Mouse (Mus musculus) megakaryocyte progenitor cell, adult 5-6 weeks (primary cell): ENCODE results near the gene Pip4k2a. TPM values are rescaled to one million over a fixed set of nuclear protein-coding genes. Genes with fewer than 3 reads are reported as not detected.

Experiments
- ATAC-seq: replicated peaks from 2 replicates; pipeline ENCODE4 v1.8.0; 2016; ENCODE audit warnings: mild to moderate bottlenecking, moderate TSS enrichment, inconsistent platforms; ENCODE audit not compliant: poor library complexity
- total RNA-seq, 2 experiments: library from RNA; stranded (forward) in 1 of 2; stranded (reverse) in 1 of 2; fragments of 157-497, 149-512 nt in 1 of 2; fragments of 200-1000 nt in 1 of 2; gene quantifications; 2 replicates each; pipeline versions ENCODE4 v1.2.3 to v1.2.4; 2015 to 2017

Gene Pip4k2a
- total RNA-seq, 2 experiments from 2014 or later = 23.5 to 47.3 TPM

GRCm38 (mm10) chr2:18957459-18957858, 40.5 kb downstream of the Pip4k2a start:
- ATAC-seq = no peak

GRCm38 (mm10) chr2:18956945-18957344, 41.0 kb downstream of the Pip4k2a start:
- ATAC-seq = no peak

GRCm38 (mm10) chr2:18956424-18956823, 41.5 kb downstream of the Pip4k2a start:
- ATAC-seq = no peak

GRCm38 (mm10) chr2:18955671-18956070, 42.3 kb downstream of the Pip4k2a start:
- ATAC-seq = 0 out of 2 replicates have a peak, but pooled peaks have one; percentile 3

- ATAC-seq = no peak
These were observed 42.9 kb downstream of the Pip4k2a start for GRCm38 (mm10) chr2:18955022-18955421.

GRCm38 (mm10) chr2:18954422-18954821, 43.5 kb downstream of the Pip4k2a start:
- peak; percentile 21 for ATAC-seq

- ATAC-seq = peak; percentile 65
These were observed 45.7 kb downstream of the Pip4k2a start for GRCm38 (mm10) chr2:18952102-18952673.

- no peak for ATAC-seq
These were observed 47.2 kb downstream of the Pip4k2a start for GRCm38 (mm10) chr2:18950758-18951157.

GRCm38 (mm10) chr2:18948741-18949140, 49.2 kb downstream of the Pip4k2a start:
- no peak for ATAC-seq

GRCm38 (mm10) chr2:18947669-18948459, 50.1 kb downstream of the Pip4k2a start:
- no peak for ATAC-seq

GRCm38 (mm10) chr2:18945438-18945837, 52.5 kb downstream of the Pip4k2a start:
- no peak for ATAC-seq

GRCm38 (mm10) chr2:18943930-18944329, 54.0 kb downstream of the Pip4k2a start:
- ATAC-seq = 0 out of 2 replicates have a peak, but pooled peaks have one; percentile 23

- no peak for ATAC-seq
These were observed 54.6 kb downstream of the Pip4k2a start for GRCm38 (mm10) chr2:18943366-18943765.

- no peak for ATAC-seq
These were observed 57.1 kb downstream of the Pip4k2a start for GRCm38 (mm10) chr2:18940693-18941270.

GRCm38 (mm10) chr2:18938923-18939329, 59.0 kb downstream of the Pip4k2a start:
- peak; percentile 51 for ATAC-seq

GRCm38 (mm10) chr2:18938232-18938631, 59.7 kb downstream of the Pip4k2a start:
- no peak for ATAC-seq

GRCm38 (mm10) chr2:18937611-18938010, 60.3 kb downstream of the Pip4k2a start:
- ATAC-seq = peak; percentile 40

GRCm38 (mm10) chr2:18936446-18936845, 61.5 kb downstream of the Pip4k2a start:
- ATAC-seq = no peak

GRCm38 (mm10) chr2:18935581-18936027, 62.3 kb downstream of the Pip4k2a start:
- peak; percentile 57 for ATAC-seq

- ATAC-seq = no peak
These were observed 63.8 kb downstream of the Pip4k2a start for GRCm38 (mm10) chr2:18934131-18934530.

GRCm38 (mm10) chr2:18933418-18933817, 64.5 kb downstream of the Pip4k2a start:
- ATAC-seq = no peak
